Mouse (Mus musculus) liver, embryonic 11.5 days (tissue): Measurements from ENCODE around the gene Xpnpep3. TPM values are rescaled to one million over a fixed set of nuclear protein-coding genes. Genes with fewer than 3 reads are reported as not detected.
"Not testable (repeated sequence)": the region's sequence is repeated elsewhere in the genome, so short reads cannot be mapped to it uniquely, and the experiment has no call there.

Experiments used
- ATAC-seq: fragments of 200-750 bp; cut with Nextera tagmentation; replicated peaks from 2 replicates; pipeline ENCODE4 v1.8.0; 2017; ENCODE audit warnings: moderate number of reproducible peaks, mild to moderate bottlenecking, moderate TSS enrichment, moderate library complexity; ENCODE audit not compliant: low FRiP score
- DNase-seq: peaks from one replicate; pipeline ENCODE4 v3.0.0-alpha.2; 2017; ENCODE audit warnings: low spot score
- H3K27ac ChIP-seq: fragments of 300-500 bp; sonication (generic); 2 replicates; pipeline ENCODE4 v1.5.1; 2014; ENCODE audit warnings: mild to moderate bottlenecking, low read depth, low read length, control low read depth
- H3K27me3 ChIP-seq: fragments of 300-500 bp; sonication (generic); replicated peaks from 2 replicates; pipeline ENCODE4 v1.6.1; 2014; ENCODE audit warnings: low read length, mixed read lengths; ENCODE audit not compliant: control insufficient read depth, insufficient read depth
- H3K36me3 ChIP-seq: fragments of 300-500 bp; sonication (generic); 2 replicates; pipeline ENCODE4 v1.6.1; 2014; ENCODE audit warnings: mild to moderate bottlenecking, low read length, moderate library complexity, mixed read lengths; ENCODE audit not compliant: control insufficient read depth, insufficient read depth
- H3K4me1 ChIP-seq: fragments of 300-500 bp; sonication (generic); replicated peaks from 2 replicates; pipeline ENCODE4 v1.6.1; 2014; ENCODE audit warnings: low read length, mixed read lengths; ENCODE audit not compliant: control insufficient read depth, insufficient read depth
- H3K4me2 ChIP-seq: fragments of 300-500 bp; sonication (generic); 2 replicates; pipeline ENCODE4 v1.6.1; 2014; ENCODE audit warnings: mild to moderate bottlenecking, control low read depth, moderate library complexity
- H3K4me3 ChIP-seq: fragments of 300-500 bp; sonication (generic); 2 replicates; pipeline ENCODE4 v1.5.1; 2014; ENCODE audit warnings: low read depth, low read length, control low read depth
- H3K9ac ChIP-seq: fragments of 300-500 bp; sonication (generic); 2 replicates; pipeline ENCODE4 v1.6.1; 2014; ENCODE audit warnings: low read depth, low read length, control low read depth
- H3K9me3 ChIP-seq: fragments of 300-500 bp; sonication (generic); 2 replicates; pipeline ENCODE4 v1.6.1; 2016; ENCODE audit warnings: low read length, inconsistent platforms, mixed read lengths; ENCODE audit not compliant: control insufficient read depth
- WGBS: fragments of 180-500 bp; shearing (Covaris S2); extraction: QIAGEN DNeasy Blood & Tissue Kit; methylation state at CpG from one replicate; pipeline ENCODE4 v1.1.7; 2014; 5-methylcytosine and 5-hydroxymethylcytosine counted together
- polyA plus RNA-seq: library from polyadenylated mRNA; unstranded; fragments of >200 nt; fragmentation: Nextera tagmentation; extraction: Ambion mirVana; gene quantifications from 2 replicates; pipeline ENCODE4 v1.2.1, GENCODE M21; 2014

The Xpnpep3 gene
- polyA plus RNA-seq, 1 experiment from 2014 or later, result 13.1 TPM

DNA sequence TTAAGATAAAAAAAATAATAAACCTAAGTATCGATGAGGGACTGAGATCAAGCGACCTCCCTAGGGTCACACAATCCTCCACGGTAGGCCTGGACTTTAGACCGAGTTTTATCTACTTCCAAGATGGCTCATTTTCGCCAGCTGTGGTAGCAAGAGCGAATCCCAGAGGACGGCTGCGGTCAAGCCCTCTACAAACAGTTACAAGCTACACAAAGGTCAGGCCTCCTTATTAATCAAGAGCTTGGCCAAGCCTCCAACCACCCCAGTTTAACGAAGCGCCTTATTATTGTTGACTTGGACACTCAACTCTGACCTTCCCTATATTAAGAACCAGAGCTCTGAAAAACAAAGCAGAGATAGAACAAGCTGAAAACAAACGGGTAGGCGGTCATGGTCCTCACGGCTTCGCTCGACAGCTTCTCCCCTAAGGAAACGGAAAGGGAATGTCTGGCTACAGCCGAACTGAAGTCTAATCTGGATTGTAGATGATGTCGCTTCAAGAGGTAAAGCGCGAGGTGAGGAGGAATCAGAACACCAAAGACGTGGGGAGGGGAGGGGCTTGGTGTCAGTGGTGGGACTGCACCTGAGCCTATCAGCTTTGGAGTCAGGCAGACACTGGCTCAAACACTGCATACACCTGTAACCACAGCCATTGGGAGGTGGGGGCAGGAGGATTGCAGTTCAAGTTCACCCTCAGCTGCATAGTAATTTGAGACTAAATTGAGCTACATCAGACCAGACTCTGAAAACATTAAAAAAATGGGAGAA, 79.7 kb downstream of the Xpnpep3 start:
- Histone ChIP-seq H3K27me3 (no peaks in the 10 kb centered on the region), H3K9ac (no peak overlapping the region), H3K27ac (no peak overlapping the region), H3K36me3 (peaks cover 9% of the 10 kb centered on the region; the same call in 1 of the 2 replicates), H3K9me3 (no peaks in the 10 kb centered on the region), H3K4me1 (peaks cover 5% of the 10 kb centered on the region), H3K4me2 (no peak overlapping the region), H3K4me3 (no peak overlapping the region)
- ATAC-seq (no peak), DNase-seq (no peak)
- 67% methylated on average over 21 of the region's 21 CpGs for WGBS

DNA sequence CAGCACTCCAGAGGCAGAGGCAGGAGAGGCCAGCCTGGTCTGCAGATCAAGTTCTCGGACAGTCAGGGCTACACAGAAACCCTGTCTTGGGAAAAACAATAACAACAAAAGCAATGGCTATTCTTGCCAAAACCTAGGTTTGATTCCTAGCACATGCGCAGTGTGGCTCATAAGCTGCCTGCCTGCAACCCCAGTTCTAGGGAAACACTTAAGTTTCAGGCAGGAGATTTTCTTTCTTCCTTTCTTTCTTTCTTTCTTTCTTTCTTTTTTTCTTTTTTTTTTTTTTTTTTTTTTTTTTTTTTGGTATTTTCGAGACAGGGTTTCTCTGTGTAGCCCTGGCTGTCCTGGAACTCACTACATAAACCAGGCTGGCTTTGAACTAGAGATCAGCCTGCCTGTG, 80.3 kb downstream of the Xpnpep3 start:
- not testable (repeated sequence) for H3K36me3 ChIP-seq, H3K4me2 ChIP-seq, ATAC-seq, H3K9ac ChIP-seq, H3K27ac ChIP-seq, H3K4me1 ChIP-seq, H3K4me3 ChIP-seq, H3K27me3 ChIP-seq, H3K9me3 ChIP-seq, DNase-seq
- WGBS, result 69% methylated on average over 3 of the region's 3 CpGs

DNA sequence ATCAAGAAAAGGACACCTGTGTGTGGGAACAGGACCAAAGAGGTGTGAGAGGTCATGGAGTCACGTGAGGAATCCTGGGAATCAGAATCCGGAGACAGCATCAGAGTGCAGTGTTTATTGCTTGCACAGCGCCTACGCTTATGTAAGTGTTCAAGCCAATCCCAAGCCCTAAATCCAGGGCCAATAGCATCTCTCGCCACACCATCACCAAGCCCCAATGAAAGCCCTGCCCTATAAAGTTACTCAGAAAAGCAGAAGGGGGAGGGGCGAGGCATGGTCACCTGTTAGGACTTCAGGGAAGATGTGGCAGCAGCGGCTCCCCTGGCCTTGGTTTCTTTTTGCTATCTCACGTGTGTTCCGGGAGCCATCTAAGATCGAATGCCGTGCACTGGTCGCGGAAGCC, 81.0 kb downstream of the Xpnpep3 start:
- peak overlapping the region; percentile 44 for H3K4me3 ChIP-seq
- peak overlapping the region; percentile 35 for H3K9ac ChIP-seq
- no peaks in the 10 kb centered on the region for H3K36me3 ChIP-seq
- H3K27ac ChIP-seq, result no peak overlapping the region
- 19% methylated on average over 13 of the region's 13 CpGs for WGBS
- H3K4me2 ChIP-seq, result peak overlapping the region; percentile 65
- H3K9me3 ChIP-seq, result no peaks in the 10 kb centered on the region
- ATAC-seq, result peak; percentile 66
- peak; percentile 56 for DNase-seq
- peaks cover 5% of the 10 kb centered on the region; the same call in 1 of the 2 replicates for H3K4me1 ChIP-seq
- no peaks in the 10 kb centered on the region for H3K27me3 ChIP-seq

DNA sequence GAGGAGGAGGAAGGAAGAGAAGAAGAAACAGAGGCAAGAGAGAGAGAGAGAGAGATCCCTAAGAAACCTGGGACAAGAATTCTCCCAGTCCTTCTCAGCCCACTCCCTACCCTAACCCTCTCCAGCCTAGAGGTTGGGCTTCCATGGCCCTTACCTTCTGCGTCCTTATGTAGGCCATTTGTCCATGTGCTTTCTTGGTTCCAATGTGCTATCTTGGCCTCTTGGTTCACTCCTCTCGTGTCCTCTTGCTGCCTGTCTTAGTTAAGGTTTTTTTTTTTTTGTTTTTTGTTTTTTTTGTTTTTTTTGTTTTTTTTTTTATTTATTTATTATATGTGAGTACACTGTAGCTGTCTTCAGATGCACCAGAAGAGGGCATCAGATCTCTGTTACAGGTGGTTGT, 83.0 kb downstream of the Xpnpep3 start:
- no peak overlapping the region for H3K4me2 ChIP-seq
- no peak for ATAC-seq

DNA sequence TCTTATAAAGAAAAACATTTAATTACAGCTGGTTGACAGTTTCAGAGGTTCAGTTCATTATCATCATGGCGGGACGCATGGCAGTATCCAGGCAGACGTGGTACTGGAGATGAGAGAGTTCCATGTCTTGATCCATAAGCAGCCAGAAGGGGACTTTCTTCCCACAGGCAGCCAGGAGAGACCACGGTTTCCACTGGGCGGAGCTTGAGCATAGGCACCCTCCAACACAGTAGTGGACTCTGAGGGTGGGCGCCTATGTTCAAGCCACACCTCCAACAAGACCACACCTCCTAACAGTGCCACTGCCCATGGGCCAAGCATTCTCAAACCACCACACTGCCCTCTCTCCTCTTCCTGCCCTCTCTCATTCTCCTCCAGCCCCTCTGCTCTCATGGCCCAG, 83.8 kb downstream of the Xpnpep3 start:
- Histone ChIP-seq H3K9ac (no peak overlapping the region), H3K27ac (no peak overlapping the region), H3K4me1 (no peaks in the 10 kb centered on the region), H3K36me3 (no peaks in the 10 kb centered on the region), H3K27me3 (no peaks in the 10 kb centered on the region), H3K4me2 (no peak overlapping the region), H3K4me3 (no peak overlapping the region), H3K9me3 (no peaks in the 10 kb centered on the region)
- ATAC-seq (no peak), DNase-seq (no peak)
- WGBS, result 84% methylated on average over 6 of the region's 6 CpGs

More for the DNA sequence above, 83.0 kb downstream of the Xpnpep3 start:
- no peaks in the 10 kb centered on the region for H3K36me3 ChIP-seq
- H3K27ac ChIP-seq, result no peak overlapping the region
- no peaks in the 10 kb centered on the region for H3K4me1 ChIP-seq
- no peak for DNase-seq
- no peak overlapping the region for H3K4me3 ChIP-seq
- H3K9ac ChIP-seq, result no peak overlapping the region
- 68% methylated on average over 2 of the region's 2 CpGs for WGBS
- no peaks in the 10 kb centered on the region for H3K27me3 ChIP-seq
- H3K9me3 ChIP-seq, result no peaks in the 10 kb centered on the region

DNA sequence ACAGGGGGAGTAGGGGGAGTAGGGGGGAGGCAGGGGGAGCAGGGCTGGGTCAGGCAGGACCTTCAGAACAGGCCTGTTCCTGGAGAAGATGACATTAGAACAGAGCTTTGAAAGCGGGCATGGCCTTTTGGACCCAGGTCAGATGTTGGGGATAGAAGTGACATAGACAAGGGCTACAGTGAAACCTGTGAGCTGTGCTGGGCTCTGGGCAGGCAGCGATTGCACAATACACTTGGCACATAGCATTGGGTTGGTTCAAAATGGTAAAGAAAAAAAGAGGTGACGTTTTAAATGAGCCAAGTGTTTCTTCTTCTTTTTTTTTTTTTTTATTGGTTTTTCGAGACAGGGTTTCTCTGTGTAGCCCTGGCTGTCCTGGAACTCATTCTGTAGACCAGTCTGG, 85.5 kb downstream of the Xpnpep3 start:
- no peak for ATAC-seq
- Histone ChIP-seq H3K9ac (no peak overlapping the region), H3K4me1 (no peaks in the 10 kb centered on the region), H3K9me3 (no peaks in the 10 kb centered on the region), H3K4me2 (no peak overlapping the region), H3K27me3 (no peaks in the 10 kb centered on the region), H3K36me3 (no peaks in the 10 kb centered on the region), H3K27ac (no peak overlapping the region), H3K4me3 (no peak overlapping the region)
- DNase-seq, result no peak
- 84% methylated on average over 4 of the region's 4 CpGs for WGBS

DNA sequence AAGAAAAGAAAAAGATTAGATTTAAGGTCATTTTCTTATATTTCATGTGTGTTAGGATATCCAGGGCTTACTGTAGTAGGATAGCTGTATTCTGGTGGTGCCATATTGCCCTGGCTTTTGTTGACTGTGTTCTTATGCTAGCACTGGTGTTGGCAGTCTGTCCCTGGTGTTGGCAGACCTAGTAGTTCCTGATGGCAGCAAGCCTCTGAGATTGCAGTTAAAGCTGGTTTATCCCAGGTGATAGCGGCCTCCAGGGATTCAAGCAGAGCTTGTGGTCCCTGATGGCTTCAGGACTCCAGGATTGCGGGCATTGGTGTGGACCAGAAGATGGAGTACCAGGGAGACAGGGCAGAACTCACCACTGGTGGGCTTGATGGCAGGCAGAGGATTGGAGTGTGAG, 103.5 kb downstream of the Xpnpep3 start:
- Histone ChIP-seq H3K9me3 (no peaks in the 10 kb centered on the region), H3K36me3 (no peaks in the 10 kb centered on the region), H3K27me3 (no peaks in the 10 kb centered on the region), H3K27ac (no peak overlapping the region), H3K4me2 (no peak overlapping the region), H3K9ac (no peak overlapping the region), H3K4me3 (no peak overlapping the region), H3K4me1 (no peaks in the 10 kb centered on the region)
- ATAC-seq (no peak), DNase-seq (no peak)
- WGBS, result 78% methylated on average over 2 of the region's 2 CpGs

DNA sequence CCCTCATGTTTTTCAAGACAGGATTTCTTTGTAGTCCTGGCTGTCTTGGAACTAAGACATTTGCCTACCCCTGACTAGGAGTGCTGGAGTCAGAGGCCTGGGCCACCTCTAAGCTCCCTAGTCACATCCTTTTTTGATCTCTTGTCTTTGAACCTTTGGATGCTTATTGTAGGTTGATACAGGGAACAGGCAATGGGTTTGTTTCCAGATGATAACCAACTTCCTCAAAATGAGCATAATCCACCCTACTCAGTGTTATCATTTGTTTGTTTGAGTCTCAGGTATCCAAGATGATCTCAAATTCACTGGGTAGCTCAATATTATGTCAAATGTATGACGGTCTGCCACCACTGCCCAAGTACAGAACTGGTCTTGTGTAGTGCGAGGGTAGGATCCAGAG, 104.1 kb downstream of the Xpnpep3 start:
- H3K27ac ChIP-seq, result no peak overlapping the region
- 86% methylated on average over 2 of the region's 2 CpGs for WGBS
- no peak overlapping the region for H3K9ac ChIP-seq
- H3K4me3 ChIP-seq, result no peak overlapping the region
- no peaks in the 10 kb centered on the region for H3K9me3 ChIP-seq
- DNase-seq, result no peak
- H3K4me2 ChIP-seq, result no peak overlapping the region
- no peaks in the 10 kb centered on the region for H3K4me1 ChIP-seq
- no peaks in the 10 kb centered on the region for H3K27me3 ChIP-seq
- no peak for ATAC-seq
- H3K36me3 ChIP-seq, result no peaks in the 10 kb centered on the region
